Mouse (Mus musculus) left cerebral cortex, postnatal 10 days (tissue): ENCODE measurements around the gene Gm11549. TPM values are rescaled to one million over a fixed set of nuclear protein-coding genes. Genes with fewer than 3 reads are reported as not detected.
A peak's percentile ranks its signal among the peaks of the same experiment; 100 is the strongest.

Experiments used
- DNase-seq, 2 experiments: peaks; one replicate each; pipeline ENCODE4 v3.0.0; 2021 to 2022; ENCODE audit warnings: low spot score in 2 of 2, mixed read lengths in 1 of 2; ENCODE audit errors: extremely low spot score in 1 of 2
- intact Hi-C: fragments of 180-260 bp; cut with DNase I; formaldehyde crosslinking; loops from one replicate; pipeline ENCODE4 v1.15.1; 2025
- total RNA-seq, 2 experiments: library from RNA; stranded (reverse); gene quantifications; 2 replicates each; pipeline ENCODE4 v1.2.3; 2021

Gene Gm11549
- 10 to 100 TPM; 15.9 to 18.8 TPM for total RNA-seq

DNA sequence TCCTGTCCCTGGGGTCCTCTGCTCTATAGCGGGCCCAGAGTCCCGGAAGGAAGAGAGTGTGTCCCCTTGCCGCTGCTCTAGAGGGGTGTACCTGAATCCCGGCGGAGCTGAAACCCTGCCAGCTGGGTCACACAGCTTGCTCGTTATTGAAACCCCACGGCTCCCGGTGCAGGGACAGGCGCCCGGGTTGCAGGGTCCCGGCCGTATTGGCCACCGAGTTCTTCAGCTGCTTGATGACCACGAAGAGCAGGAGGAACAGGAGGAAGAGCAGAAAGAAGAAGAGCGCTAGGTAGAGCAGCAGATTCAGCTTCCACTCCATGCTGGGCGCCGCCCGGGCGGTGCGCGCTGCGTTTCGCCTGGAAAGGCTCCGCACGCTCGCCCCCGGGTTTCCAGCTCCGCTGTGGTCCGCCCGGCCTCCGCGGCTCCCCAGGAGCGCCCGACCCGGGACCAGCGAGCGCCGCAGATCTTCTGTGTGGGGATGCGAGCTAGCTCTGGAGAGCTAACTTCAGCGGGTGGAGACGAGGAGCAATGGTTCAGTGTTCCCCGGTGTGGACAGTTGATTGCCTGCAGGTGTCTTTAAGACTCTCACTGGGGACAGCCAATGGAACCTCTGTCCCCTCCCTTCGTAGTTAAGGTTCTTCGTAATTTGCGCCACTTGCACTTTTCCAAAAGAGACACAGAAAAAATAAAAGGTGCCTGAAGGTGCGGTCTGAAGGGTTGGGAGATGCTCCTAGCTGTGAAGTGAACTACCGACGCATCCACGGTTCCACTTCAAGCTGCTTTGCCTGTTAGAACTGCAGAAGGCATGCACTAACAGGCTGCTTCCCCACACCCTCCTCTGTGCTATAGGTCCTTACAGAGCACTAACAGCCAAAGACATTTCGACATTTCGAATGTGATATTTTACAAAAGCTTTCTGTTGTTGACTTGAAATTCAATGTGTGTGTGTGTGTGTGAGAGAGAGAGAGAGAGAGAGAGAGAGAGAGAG is at the start of gene Gm11549:
Gene Gm11549 (minus strand): TSS at position 741 of the 988 bp plus-strand sequence.
- DNase-seq: peak in 1 of 2 experiments; percentile 49
- intact Hi-C loops: no loop called here

DNA sequence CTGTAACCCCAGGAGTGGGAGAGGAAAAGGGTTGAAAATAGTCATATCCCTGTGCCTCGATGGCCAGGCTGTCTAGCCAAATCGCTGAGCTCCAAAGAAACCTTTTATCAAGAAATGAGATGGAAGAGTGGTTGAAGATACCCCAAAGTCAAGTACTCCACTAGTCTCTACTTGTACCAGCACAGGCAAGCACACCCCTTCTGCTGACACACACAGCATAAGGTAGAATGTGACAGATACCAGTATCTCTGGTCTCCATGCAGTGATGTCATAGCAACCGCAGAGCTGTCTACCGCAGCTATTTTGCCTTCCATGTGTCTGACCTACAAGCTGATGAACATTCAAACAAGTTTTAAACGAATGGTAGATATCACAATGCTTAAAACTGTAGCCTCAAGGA is 48.2 kb upstream of the Gm11549 start:
- no peak for DNase-seq
- intact Hi-C loops: no loop called here

DNA sequence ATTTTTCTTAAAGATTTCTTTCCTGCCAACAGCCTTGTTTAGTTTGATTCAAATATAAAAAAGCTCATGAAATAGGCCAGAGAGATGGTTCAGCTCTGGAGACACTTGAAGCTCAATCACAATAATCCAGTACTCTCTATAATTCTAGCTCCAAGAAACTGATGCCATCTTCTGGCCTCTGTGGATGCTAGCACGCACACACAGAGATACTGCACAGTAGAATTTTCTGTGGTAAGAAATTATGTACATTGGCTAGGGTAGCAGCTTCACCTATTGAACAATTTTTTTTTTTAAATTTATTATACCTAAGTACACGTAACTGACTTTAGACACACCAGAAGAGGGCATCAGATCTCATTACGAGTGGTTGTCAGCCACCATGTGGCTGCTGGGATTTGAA is 42.1 kb upstream of the Gm11549 start:
- intact Hi-C loops: no loop called here
- no peak for DNase-seq

- intact Hi-C loops: no loop called here
- DNase-seq: no peak
Observed at GRCm38 (mm10) chr3:36559606-36560005, 38.0 kb upstream of the Gm11549 start.

DNA sequence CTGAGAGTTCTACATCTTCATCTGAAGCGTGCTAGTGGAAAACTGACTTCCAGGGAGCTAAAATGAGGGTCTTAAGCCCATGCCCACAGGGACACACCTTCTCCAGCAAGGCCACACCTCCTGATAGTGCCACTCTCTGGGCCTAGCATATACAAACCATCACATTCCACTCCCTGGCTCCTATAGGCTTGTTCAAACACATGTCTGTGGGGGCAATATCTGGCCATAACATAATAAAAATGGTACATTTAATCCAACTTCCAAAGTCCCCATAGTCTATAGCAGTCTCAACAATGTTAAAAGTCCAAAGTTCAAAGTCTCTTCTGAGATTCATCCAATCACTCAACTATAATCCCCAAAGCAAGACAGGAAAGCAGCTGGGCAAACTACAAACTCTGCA is 36.0 kb upstream of the Gm11549 start:
- intact Hi-C loops: no loop called here
- no peak for DNase-seq

GRCm38 (mm10) chr3:36552406-36553047 is 30.9 kb upstream of the Gm11549 start, which contains the start of gene Exosc9:
Exosc9 (plus strand) TSS chr3:36552606.
- peak; percentile 95 to 96 for DNase-seq
- intact Hi-C loops: no loop called here

GRCm38 (mm10) chr3:36551851-36552384 is 30.3 kb upstream of the Gm11549 start:
- DNase-seq: no peak
- intact Hi-C loops: no loop called here

DNA sequence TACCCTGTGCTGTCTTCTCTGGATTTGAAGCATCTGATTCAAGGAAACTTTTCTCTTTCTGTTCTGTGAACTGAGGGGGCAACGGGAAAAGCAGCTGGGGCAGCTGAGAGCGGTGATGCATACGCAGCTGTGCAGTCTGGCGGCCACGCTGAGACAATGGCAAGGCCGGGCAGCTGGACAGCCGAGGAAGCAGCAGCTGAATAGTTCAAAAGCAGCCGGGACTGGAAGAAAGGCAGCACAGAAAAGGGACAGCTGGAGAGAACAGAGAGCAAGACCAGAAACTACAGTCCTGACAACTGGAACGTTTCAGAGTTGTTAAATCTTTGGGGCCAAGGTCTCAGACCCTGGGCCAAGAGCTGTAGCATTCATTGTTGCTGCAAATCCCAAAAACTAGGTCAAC is 29.7 kb upstream of the Gm11549 start:
- peak; percentile 47 to 60 for DNase-seq
- intact Hi-C loops: no loop called here

- intact Hi-C loops: no loop called here
- DNase-seq: no peak
Observed at GRCm38 (mm10) chr3:36544961-36545360, 23.3 kb upstream of the Gm11549 start.

- DNase-seq: no peak
- intact Hi-C loops: no loop called here
Observed at GRCm38 (mm10) chr3:36541399-36541798, 19.8 kb upstream of the Gm11549 start.

- intact Hi-C loops: no loop called here
- no peak for DNase-seq
Observed at GRCm38 (mm10) chr3:36540756-36541155, 19.1 kb upstream of the Gm11549 start.

- intact Hi-C loops: no loop called here
- DNase-seq: no peak
Observed at GRCm38 (mm10) chr3:36537701-36538470, 16.3 kb upstream of the Gm11549 start.

GRCm38 (mm10) chr3:36536041-36536440 is 14.4 kb upstream of the Gm11549 start:
- no peak for DNase-seq
- intact Hi-C loops: no loop called here

GRCm38 (mm10) chr3:36533201-36533672 is 11.6 kb upstream of the Gm11549 start:
- no peak for DNase-seq

DNA sequence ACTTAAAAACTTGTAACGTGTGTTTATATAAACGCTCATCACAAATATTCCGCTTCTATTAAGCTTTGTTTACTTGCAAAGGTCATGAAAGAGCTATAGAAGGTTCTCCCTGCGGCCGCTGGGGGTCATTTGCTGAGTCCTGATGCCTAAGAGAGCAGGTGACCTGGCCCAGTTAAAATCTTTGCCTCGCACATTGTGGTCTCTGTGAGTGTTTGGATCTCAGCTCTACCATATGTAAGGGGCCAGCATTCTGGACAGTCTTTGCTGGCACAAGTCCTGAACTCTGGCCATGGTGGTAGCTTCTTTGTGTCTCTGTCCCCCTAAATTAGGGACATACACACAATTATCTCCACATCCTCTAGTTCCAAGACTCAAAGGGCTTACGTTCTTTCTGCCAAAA is 11.1 kb upstream of the Gm11549 start:
- DNase-seq: no peak
- intact Hi-C loops: no loop called here

More at GRCm38 (mm10) chr3:36533201-36533672, 11.6 kb upstream of the Gm11549 start:
- intact Hi-C loops: no loop called here

DNA sequence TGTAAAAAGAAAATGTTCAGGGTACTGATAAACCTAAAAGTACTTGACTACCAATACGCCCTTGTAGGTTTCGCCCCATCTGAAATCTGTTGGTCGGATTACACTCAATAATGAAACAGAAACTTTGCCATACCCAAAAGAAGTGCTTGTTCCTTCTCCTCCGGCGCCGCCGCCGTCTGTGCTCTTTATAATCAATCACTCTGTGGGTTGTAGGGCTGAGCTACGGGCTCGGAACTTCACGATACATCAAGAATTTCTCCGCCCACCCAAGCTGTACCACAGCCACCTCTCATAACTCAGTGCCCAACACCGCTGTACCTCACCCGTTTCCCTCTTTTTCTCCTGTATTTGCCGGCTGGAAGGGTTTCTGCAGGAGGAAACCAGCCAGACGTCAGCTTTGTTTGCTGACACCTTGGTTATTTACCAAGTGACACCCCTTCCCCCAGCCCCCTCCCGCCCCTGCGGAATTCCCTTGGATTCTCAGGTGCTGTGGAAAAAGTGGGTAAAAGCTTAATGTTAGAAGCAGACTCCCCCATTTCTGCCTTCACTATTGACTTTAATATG is 10.4 kb upstream of the Gm11549 start:
- intact Hi-C loops: no loop called here

GRCm38 (mm10) chr3:36531242-36531641 is 9.6 kb upstream of the Gm11549 start:
- no peak for DNase-seq
- intact Hi-C loops: no loop called here

More for the DNA sequence above, 10.4 kb upstream of the Gm11549 start:
- DNase-seq: no peak

DNA sequence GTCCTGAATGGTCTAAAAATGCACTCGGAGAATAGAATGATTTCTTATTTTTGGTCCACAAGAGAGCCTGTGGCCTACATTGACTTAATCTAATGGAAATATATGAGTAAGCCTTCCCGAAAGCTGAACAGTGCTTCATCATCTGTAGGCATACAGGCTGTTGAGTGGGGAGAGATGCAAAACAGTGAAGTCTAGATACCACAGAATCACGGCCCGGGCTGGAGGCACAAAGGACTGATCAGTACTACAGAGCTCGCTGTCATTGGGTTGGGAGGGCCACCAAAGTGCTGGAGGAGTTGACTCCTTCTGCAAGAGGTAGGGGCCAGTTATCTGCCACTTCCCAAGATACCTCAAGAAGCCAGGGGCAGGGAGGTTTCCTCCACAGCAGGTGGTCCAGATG is 9.2 kb upstream of the Gm11549 start:
- intact Hi-C loops: no loop called here
- no peak for DNase-seq
